Mouse (Mus musculus) C2C12 (cell line): Measurements from ENCODE around the gene 4930430F08Rik.

Source experiments
- CTCF ChIP-seq: IDR thresholded peaks from one replicate; pipeline ENCODE4 v1.5.1; 2011; ENCODE audit not compliant: control insufficient read depth, insufficient read depth, insufficient read length
- MYOG ChIP-seq: IDR thresholded peaks from one replicate; pipeline ENCODE4 v1.6.1; 2011; ENCODE audit not compliant: control insufficient read depth, insufficient read length; ENCODE audit errors: extremely low read depth
- USF1 ChIP-seq: IDR thresholded peaks from one replicate; pipeline ENCODE4 v1.6.1; 2011; ENCODE audit warnings: low read depth, mild to moderate bottlenecking, control low read depth, moderate library complexity

GRCm38 (mm10) chr10:100584178-100584577 lies 6.0 kb downstream of the 4930430F08Rik start:
- no peak for TF ChIP-seq CTCF
- no peak for TF ChIP-seq USF1
- TF ChIP-seq MYOG = no peak
